Mouse (Mus musculus) limb, embryonic 14.5 days (tissue): ENCODE results near the gene Hras. TPM values are rescaled to one million over a fixed set of nuclear protein-coding genes. Genes with fewer than 3 reads are reported as not detected.

Source experiments
- ATAC-seq: fragments of 200-750 bp; cut with Nextera tagmentation; 2 replicates; pipeline ENCODE4 v1.8.0; 2017; ENCODE audit warnings: low read depth, moderate number of reproducible peaks, moderate TSS enrichment; ENCODE audit not compliant: low FRiP score
- DNase-seq: peaks from one replicate; pipeline ENCODE4 v3.0.0-alpha.2; 2015; ENCODE audit warnings: low spot score
- H3K27ac ChIP-seq: fragments of 300-500 bp; sonication (generic); replicated peaks from 2 replicates; pipeline ENCODE4 v1.5.1; 2014; ENCODE audit warnings: low read depth, mild to moderate bottlenecking, low read length, moderate library complexity, mixed read lengths
- H3K27me3 ChIP-seq: fragments of 300-500 bp; sonication (generic); 2 replicates; pipeline ENCODE4 v1.6.1; 2014; ENCODE audit warnings: low read length, mixed read lengths; ENCODE audit not compliant: control insufficient read depth, insufficient read depth
- H3K36me3 ChIP-seq: fragments of 300-500 bp; sonication (generic); 2 replicates; pipeline ENCODE4 v1.6.1; 2014; ENCODE audit warnings: mild to moderate bottlenecking, low read length, moderate library complexity, mixed read lengths; ENCODE audit not compliant: control insufficient read depth, insufficient read depth
- H3K4me1 ChIP-seq: fragments of 300-500 bp; sonication (generic); 2 replicates; pipeline ENCODE4 v1.6.1; 2014; ENCODE audit warnings: antibody characterized with exemption, low read length, mixed read lengths; ENCODE audit not compliant: control insufficient read depth, insufficient read depth
- H3K4me2 ChIP-seq: fragments of 300-500 bp; sonication (generic); replicated peaks from 2 replicates; pipeline ENCODE4 v1.6.1; 2014; ENCODE audit warnings: low read depth, mild to moderate bottlenecking, low read length, moderate library complexity; ENCODE audit not compliant: severe bottlenecking
- H3K4me3 ChIP-seq: fragments of 300-500 bp; sonication (generic); replicated peaks from 2 replicates; pipeline ENCODE4 v1.5.1; 2014; ENCODE audit warnings: low read length
- H3K9ac ChIP-seq: fragments of 300-500 bp; sonication (generic); 2 replicates; pipeline ENCODE4 v1.6.1; 2014; ENCODE audit warnings: mild to moderate bottlenecking, low read depth, low read length, moderate library complexity; ENCODE audit not compliant: severe bottlenecking
- H3K9me3 ChIP-seq: fragments of 300-500 bp; sonication (generic); 2 replicates; pipeline ENCODE4 v1.6.1; 2016; ENCODE audit warnings: low read length; ENCODE audit not compliant: control insufficient read depth
- POLR2A ChIP-seq: fragments of 200-500 bp; IDR thresholded peaks from 2 replicates; pipeline ENCODE4 v1.8.0; 2012; ENCODE audit warnings: inconsistent platforms, mild to moderate bottlenecking, moderate library complexity, borderline replicate concordance; ENCODE audit not compliant: insufficient read depth, insufficient read length; ENCODE audit errors: extremely low read depth
- WGBS: fragments of 180-500 bp; shearing (Covaris S2); extraction: QIAGEN DNeasy Blood & Tissue Kit; methylation state at CpG from one replicate; pipeline ENCODE4 v1.1.7; 2014; 5-methylcytosine and 5-hydroxymethylcytosine counted together
- polyA plus RNA-seq, 2 experiments: library from polyadenylated mRNA; depleted of rRNA in 1 of 2; stranded (reverse) in 1 of 2; unstranded in 1 of 2; fragments of >200 nt; fragmentation: Nextera tagmentation in 1 of 2; extraction: Ambion mirVana in 1 of 2; gene quantifications; 2 replicates each; pipeline versions ENCODE4 v1.2.1 to v1.2.3; 2012 to 2014

Gene Hras
- polyA plus RNA-seq, 2 experiments = 112 to 143 TPM

GRCm38 (mm10) chr7:141169300-141169699 lies 24.5 kb downstream of the Hras start:
- ATAC-seq = no peak
- no peak overlapping the region for H3K27ac ChIP-seq
- no peak overlapping the region for H3K4me3 ChIP-seq
- DNase-seq = no peak
- no peaks in the 10 kb centered on the region for H3K27me3 ChIP-seq
- TF ChIP-seq POLR2A = no peak
- H3K4me2 ChIP-seq = no peak overlapping the region
- no peaks in the 10 kb centered on the region for H3K9me3 ChIP-seq
- H3K4me1 ChIP-seq = peaks cover 16% of the 10 kb centered on the region
- peaks cover 18% of the 10 kb centered on the region for H3K36me3 ChIP-seq
- H3K9ac ChIP-seq = 0 out of 2 replicates have a peak overlapping the region, but pooled peaks have one; percentile 74
- 72% methylated on average over 1 of the region's 1 CpGs for WGBS

- WGBS = under 1% methylated on average over 21 of the region's 22 CpGs
- Histone ChIP-seq H3K36me3 (peaks cover 25% of the 10 kb centered on the region), H3K27me3 (no peaks in the 10 kb centered on the region), H3K4me2 (peak overlapping the region; percentile 74), H3K9ac (peak overlapping the region; percentile 74), H3K27ac (peak overlapping the region; percentile 55), H3K4me1 (peaks cover 16% of the 10 kb centered on the region), H3K4me3 (peak overlapping the region; percentile 50), H3K9me3 (no peaks in the 10 kb centered on the region)
- ATAC-seq = no peak
- no peak for TF ChIP-seq POLR2A
- peak; percentile 63 for DNase-seq
Observed at GRCm38 (mm10) chr7:141168518-141168953, 25.3 kb downstream of the Hras start.

GRCm38 (mm10) chr7:141167901-141168517 lies 25.8 kb downstream of the Hras start:
- whole genome bisulfite sequencing = 16% methylated on average over 7 of the region's 7 CpGs
- no peak for DNase-seq

GRCm38 (mm10) chr7:141164850-141165249 lies 29.0 kb downstream of the Hras start:
- TF ChIP-seq POLR2A = no peak
- peaks cover 10% of the 10 kb centered on the region for H3K4me1 ChIP-seq
- 81% methylated on average over 6 of the region's 6 CpGs for WGBS

More at GRCm38 (mm10) chr7:141167901-141168517, 25.8 kb downstream of the Hras start:
- no peak for ATAC-seq
- Histone ChIP-seq H3K4me1 (peaks cover 12% of the 10 kb centered on the region), H3K4me2 (peak overlapping the region; percentile 74), H3K9me3 (no peaks in the 10 kb centered on the region), H3K27me3 (no peaks in the 10 kb centered on the region), H3K9ac (peak overlapping the region; percentile 74), H3K27ac (peak overlapping the region; percentile 55), H3K36me3 (peaks cover 30% of the 10 kb centered on the region), H3K4me3 (peak overlapping the region; percentile 50)
- TF ChIP-seq POLR2A = no peak

GRCm38 (mm10) chr7:141164397-141164796 lies 29.4 kb downstream of the Hras start:
- WGBS = 94% methylated on average over 7 of the region's 7 CpGs

More at GRCm38 (mm10) chr7:141164850-141165249, 29.0 kb downstream of the Hras start:
- Histone ChIP-seq H3K27ac (no peak overlapping the region), H3K9ac (no peak overlapping the region), H3K27me3 (no peaks in the 10 kb centered on the region), H3K4me3 (no peak overlapping the region), H3K9me3 (no peaks in the 10 kb centered on the region), H3K36me3 (peaks cover 61% of the 10 kb centered on the region), H3K4me2 (no peak overlapping the region)
- DNase-seq (no peak), ATAC-seq (no peak)

More at GRCm38 (mm10) chr7:141164397-141164796, 29.4 kb downstream of the Hras start:
- ATAC-seq (no peak), DNase-seq (no peak)
- Histone ChIP-seq H3K9me3 (no peaks in the 10 kb centered on the region), H3K9ac (no peak overlapping the region), H3K27me3 (no peaks in the 10 kb centered on the region), H3K27ac (no peak overlapping the region), H3K4me3 (no peak overlapping the region), H3K36me3 (peaks cover 65% of the 10 kb centered on the region), H3K4me2 (no peak overlapping the region), H3K4me1 (peaks cover 10% of the 10 kb centered on the region)
- TF ChIP-seq POLR2A = no peak
